23 mouse cellular contexts compared by ENCODE assay signal in genomic region chr7:83369605-83370004, GRCm38 (mm10).
A peak's percentile ranks its signal among the peaks of the same experiment; 100 is the strongest.
DNase-seq lines count a peak whose midpoint lies in the region; ATAC-seq and TF ChIP-seq lines count a peak whose summit lies in the region.
"Had no signal": no experiment of that assay in that cellular context is flagged by ENCODE, and none has a peak within 500 bp of the region (broad histone marks: within the 10 kb centered on the region; RNA-seq: fewer than 3 reads in every experiment).

No protein-coding gene starts in this region.

- no peak for TF ChIP-seq POLR2A in thymus, adult 2 months (IDR thresholded peaks at IDR 0.05; ENCODE audit: control insufficient read depth, extremely low read depth, insufficient read depth, low read length, poor library complexity)

- H3K9me3 ChIP-seq in forebrain, embryonic 14.5 days (replicated peaks; ENCODE audit: control insufficient read depth, low read length) = no peaks in the 10 kb centered on the region
- no peaks in the 10 kb centered on the region for H3K9me3 ChIP-seq in forebrain, embryonic 12.5 days
- H3K9me3 ChIP-seq: embryonic facial prominence, embryonic 10.5 days; heart, embryonic 10.5 days; limb, embryonic 10.5 days; liver, embryonic 15.5 days had no signal

- no peaks in the 10 kb centered on the region for H3K36me3 ChIP-seq in forebrain, embryonic 14.5 days (ENCODE audit: control insufficient read depth, insufficient read depth, low read length)
- H3K36me3 ChIP-seq in forebrain, embryonic 12.5 days (replicated peaks) = no peaks in the 10 kb centered on the region
- no peaks in the 10 kb centered on the region for H3K36me3 ChIP-seq in thymus, adult 2 months (ENCODE audit: control insufficient read depth, insufficient read depth, low read length)
- H3K36me3 ChIP-seq: embryonic facial prominence, embryonic 10.5 days; heart, embryonic 10.5 days; limb, embryonic 10.5 days; liver, embryonic 15.5 days had no signal

- ATAC-seq in forebrain, embryonic 14.5 days = 0 out of 2 replicates have a peak, but pooled peaks have one; percentile 29
- no peak; the same call in 1 of the 2 replicates for ATAC-seq in forebrain, embryonic 12.5 days (ENCODE audit: low FRiP score)
- ATAC-seq: midbrain, embryonic 16.5 days had no signal

- no peak overlapping the region for H3K27ac ChIP-seq in forebrain, embryonic 14.5 days (ENCODE audit: low read depth, low read length)
- H3K27ac ChIP-seq in forebrain, embryonic 12.5 days = no peak overlapping the region
- H3K27ac ChIP-seq in thymus, adult 2 months (ENCODE audit: control insufficient read depth, insufficient read depth, low read length) = no peak overlapping the region
- H3K27ac ChIP-seq: embryonic facial prominence, embryonic 10.5 days; gastrocnemius, adult 2 months; heart, embryonic 10.5 days; left cerebral cortex, adult 2 months; limb, embryonic 10.5 days; liver, embryonic 15.5 days had no signal

- TF ChIP-seq CTCF in thymus, adult 2 months (IDR thresholded peaks at IDR 0.05; ENCODE audit: borderline replicate concordance, control insufficient read depth, extremely low read depth, insufficient read depth, low read length, poor library complexity) = no peak

- peak; percentile 5 for DNase-seq in forebrain, embryonic 14.5 days (ENCODE audit: low spot score)
- peak; percentile 90 for DNase-seq in brain, adult 2 months (ENCODE audit: low read depth, low spot score)
- peak; percentile 54 to 56 for DNase-seq in cerebellum, adult 18-20 months
- DNase-seq in cerebellum, postnatal 14 days = peak; percentile 72 to 77
- DNase-seq in right cerebral cortex, postnatal 10 days (ENCODE audit: low spot score in 2 of 2) = no peak
- no peak for DNase-seq in thymus, adult 2 months
- no peak for DNase-seq in left cerebral cortex, adult 8-10 months (ENCODE audit: low spot score in 2 of 2)
- DNase-seq: adrenal gland, postnatal 14 days; gastrocnemius, adult 2 months; kidney, adult 11 months; layer of hippocampus, adult 9-11 months; liver; lung, postnatal 4 days; right cerebral cortex, postnatal 14 days; spleen, adult 18-20 months; thymus, postnatal 25 days had no signal

- H3K4me3 ChIP-seq in forebrain, embryonic 14.5 days (ENCODE audit: low read depth, low read length) = no peak overlapping the region
- H3K4me3 ChIP-seq in forebrain, embryonic 12.5 days (replicated peaks) = no peak overlapping the region
- H3K4me3 ChIP-seq in thymus, adult 2 months (ENCODE audit: control insufficient read depth, insufficient read depth, low read length) = no peak overlapping the region
- H3K4me3 ChIP-seq: embryonic facial prominence, embryonic 10.5 days; gastrocnemius, adult 2 months; heart, embryonic 10.5 days; left cerebral cortex, adult 2 months; limb, embryonic 10.5 days; liver, embryonic 15.5 days had no signal

- H3K4me2 ChIP-seq in forebrain, embryonic 14.5 days (ENCODE audit: low read length) = no peak overlapping the region
- H3K4me2 ChIP-seq in forebrain, embryonic 12.5 days = no peak overlapping the region
- H3K4me2 ChIP-seq: liver, embryonic 15.5 days had no signal

- WGBS in forebrain, embryonic 14.5 days = 76% methylated on average over 6 of the region's 6 CpGs
- 86% methylated on average over 6 of the region's 6 CpGs for WGBS in forebrain, embryonic 12.5 days
- 94% methylated on average over 6 of the region's 6 CpGs for WGBS in thymus, adult 2 months

- H3K4me1 ChIP-seq in forebrain, embryonic 14.5 days (ENCODE audit: control insufficient read depth, insufficient read depth, low read length) = no peaks in the 10 kb centered on the region
- H3K4me1 ChIP-seq in forebrain, embryonic 12.5 days = no peaks in the 10 kb centered on the region
- H3K4me1 ChIP-seq in thymus, adult 2 months (replicated peaks; ENCODE audit: control insufficient read depth, insufficient read depth, low read length) = no peaks in the 10 kb centered on the region
- H3K4me1 ChIP-seq: embryonic facial prominence, embryonic 10.5 days; heart, embryonic 10.5 days; limb, embryonic 10.5 days; liver, embryonic 15.5 days had no signal

- H3K9ac ChIP-seq in forebrain, embryonic 14.5 days (ENCODE audit: low read length) = no peak overlapping the region
- H3K9ac ChIP-seq in forebrain, embryonic 12.5 days = no peak overlapping the region
- H3K9ac ChIP-seq: liver, embryonic 15.5 days had no signal

- H3K27me3 ChIP-seq in forebrain, embryonic 14.5 days (replicated peaks; ENCODE audit: control insufficient read depth, insufficient read depth, low read length) = no peaks in the 10 kb centered on the region
- H3K27me3 ChIP-seq in forebrain, embryonic 12.5 days = no peaks in the 10 kb centered on the region
- H3K27me3 ChIP-seq in thymus, adult 2 months (ENCODE audit: control insufficient read depth, insufficient read depth, low read length) = no peaks in the 10 kb centered on the region
- H3K27me3 ChIP-seq: liver, embryonic 15.5 days had no signal

Comparison
In these comparisons a context has a peak if more than half of its experiments do, and no peak if none do; other contexts are left out.
1. DNase-seq: peak in forebrain, embryonic 14.5 days (single experiment), brain, adult 2 months (single experiment), cerebellum, adult 18-20 months (2 of 2) and cerebellum, postnatal 14 days (2 of 2); none in right cerebral cortex, postnatal 10 days (0 of 2), thymus, adult 2 months (single experiment) and left cerebral cortex, adult 8-10 months (0 of 2).